Mouse (Mus musculus) frontal cortex, adult 2 months (tissue): ENCODE data around the gene Tmem28. TPM values are rescaled to one million over a fixed set of nuclear protein-coding genes. Genes with fewer than 3 reads are reported as not detected.

ENCODE experiments used
- DNase-seq, 2 experiments: peaks; one replicate each; pipeline ENCODE4 v3.0.0; 2022; ENCODE audit warnings: low spot score in 1 of 2; ENCODE audit errors: extremely low spot score in 1 of 2
- polyA plus RNA-seq: library from polyadenylated mRNA; depleted of rRNA; stranded (reverse); fragments of >200 nt; gene quantifications from 2 replicates; pipeline ENCODE4 v1.2.3, GENCODE M21; 2012; rRNA removed

Gene Tmem28
- polyA plus RNA-seq, result 11.7 and 12.3 TPM in 2 replicates

DNA sequence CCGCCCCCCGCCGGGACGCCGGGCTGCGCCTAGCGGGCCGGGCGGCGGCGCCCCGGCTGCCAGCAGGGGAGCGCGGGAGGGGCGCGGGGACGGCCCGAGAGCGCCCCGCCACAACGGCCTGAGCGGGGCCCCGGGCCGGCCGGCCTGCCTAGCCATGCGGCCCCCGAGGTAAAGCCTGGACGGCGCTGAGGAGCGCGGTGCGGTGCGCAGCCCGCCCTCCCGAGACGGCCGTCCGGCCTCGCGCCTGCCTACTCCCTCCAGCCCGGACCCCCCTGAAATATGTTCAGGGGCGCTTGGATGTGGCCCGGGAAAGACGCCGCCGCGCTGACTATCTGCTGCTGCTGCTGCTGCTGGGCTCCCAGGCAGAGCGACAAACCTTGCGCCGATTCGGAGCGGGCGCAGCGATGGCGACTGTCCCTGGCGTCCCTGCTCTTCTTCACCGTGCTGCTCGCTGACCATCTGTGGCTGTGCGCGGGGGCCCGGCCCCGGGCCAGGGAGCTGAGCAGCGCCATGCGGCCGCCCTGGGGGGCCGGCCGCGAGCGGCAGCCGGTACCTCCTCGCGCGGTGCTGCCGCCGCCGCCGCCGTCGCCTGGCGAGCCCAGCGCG lies at the start of gene Tmem28:
TSS of gene Tmem28 (plus strand) at position 232 of the 606 bp plus-strand sequence.
- DNase-seq, result no peak

DNA sequence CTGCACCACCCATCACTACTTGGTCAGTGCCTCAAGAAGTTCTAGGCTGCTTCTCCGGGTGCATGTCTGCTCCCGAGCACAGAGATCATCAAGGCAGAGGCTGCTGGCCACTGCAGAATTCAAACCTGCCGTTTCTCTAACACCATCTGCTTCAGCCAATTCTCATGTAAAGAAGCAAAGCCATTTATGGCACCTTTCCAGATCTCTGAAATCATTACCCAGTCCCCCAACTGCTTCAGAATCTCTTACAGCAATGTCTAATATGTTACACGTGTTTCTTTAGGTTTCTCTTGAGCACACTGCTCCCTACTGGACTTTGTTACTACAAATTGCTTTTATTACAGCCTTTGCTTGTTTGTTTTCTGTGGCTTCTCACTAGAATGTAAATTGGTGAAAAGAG lies 40.5 kb upstream of the Tmem28 start:
- no peak for DNase-seq

DNA sequence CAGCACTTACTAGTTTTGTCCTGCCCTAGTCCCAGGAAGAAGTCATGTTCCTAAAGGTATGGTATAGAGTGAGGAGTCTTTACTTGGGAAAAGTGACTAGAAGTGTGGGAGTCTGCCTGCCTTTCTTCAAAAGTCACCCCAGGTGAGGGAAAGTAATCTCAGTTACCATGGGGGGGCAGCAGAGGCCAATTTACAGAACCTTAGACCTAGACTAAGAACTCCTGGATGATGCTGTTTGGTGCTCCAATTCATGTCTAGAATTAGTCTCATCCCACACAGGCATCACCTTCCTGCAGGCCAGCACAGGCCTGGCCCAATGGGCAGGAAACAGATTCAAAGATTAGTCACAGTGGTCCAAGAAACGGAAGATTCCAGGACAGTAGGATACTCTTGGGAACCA lies 12.4 kb upstream of the Tmem28 start:
- DNase-seq, result peak in 1 of 2 experiments; percentile 69

DNA sequence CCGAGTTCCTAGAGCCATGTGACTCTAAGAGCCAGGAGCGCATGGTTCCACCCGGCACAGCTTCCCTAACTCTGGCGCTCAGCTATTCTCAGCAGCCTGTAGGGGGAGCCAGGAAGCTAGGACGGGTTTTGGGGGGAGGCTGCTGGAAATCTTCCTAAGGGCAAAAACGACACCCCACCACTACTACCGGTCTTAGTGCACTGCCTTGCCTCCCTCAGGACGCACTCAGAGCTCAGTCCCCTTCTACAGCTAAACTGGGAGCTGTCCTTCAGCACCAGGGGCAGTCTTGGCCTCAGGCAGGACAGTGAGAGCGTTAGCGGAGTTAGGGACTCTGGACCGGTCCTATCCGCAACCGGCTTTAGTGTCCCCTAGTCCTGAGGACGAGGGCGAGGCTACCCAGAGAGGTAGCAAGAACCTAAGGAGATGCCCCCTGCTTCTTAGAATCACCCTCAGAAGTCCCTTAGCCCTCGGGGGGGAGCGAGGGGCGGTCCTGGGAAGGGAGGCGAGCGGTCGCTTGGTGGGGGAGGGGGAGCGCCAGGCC lies 1.4 kb upstream of the Tmem28 start:
- peak in 1 of 2 experiments; percentile 59 for DNase-seq

DNA sequence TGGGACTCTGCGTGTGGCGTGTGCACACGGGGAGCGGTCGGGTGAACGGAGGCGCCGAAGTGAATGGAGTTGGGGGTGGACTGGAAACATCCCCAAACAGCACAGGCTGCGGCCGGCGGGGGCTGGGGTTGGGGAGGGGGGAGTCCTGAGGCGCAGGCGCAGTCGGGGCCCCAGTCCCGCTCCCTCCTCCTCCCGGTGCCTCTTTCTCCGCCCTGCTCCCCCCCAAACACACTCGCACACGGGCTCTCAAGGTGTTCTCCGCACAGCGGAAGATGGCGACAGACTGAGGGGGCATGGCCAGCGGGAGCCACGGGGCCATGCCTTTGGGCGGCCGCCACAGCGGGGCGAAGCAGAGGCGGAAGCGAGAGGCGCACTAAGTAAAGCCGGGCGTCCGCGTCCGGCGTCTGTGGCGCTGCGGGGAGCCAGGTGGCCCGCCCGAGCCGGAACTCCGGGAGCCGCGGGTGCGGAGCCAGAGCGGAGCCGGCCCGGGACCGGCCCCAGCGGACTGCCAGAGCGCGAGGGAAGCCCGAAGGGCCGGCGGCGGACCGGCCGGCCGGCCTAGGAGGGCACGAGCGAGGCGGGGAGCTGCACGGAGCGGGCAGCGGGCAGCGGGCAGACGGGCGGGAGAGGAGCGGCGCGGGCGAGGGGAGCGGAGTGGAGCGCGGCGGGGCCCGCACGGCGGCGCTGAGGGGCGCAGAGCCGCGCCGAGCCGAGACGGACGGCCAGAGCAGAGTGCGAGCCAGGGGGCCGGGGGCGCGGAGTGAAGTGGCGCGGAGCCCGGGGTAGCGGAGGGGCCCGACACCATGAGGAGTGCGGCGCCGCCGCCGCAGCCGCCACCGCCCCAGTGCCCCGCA lies 658 bp upstream of the Tmem28 start:
- DNase-seq, result peak in 1 of 2 experiments; percentile 47

DNA sequence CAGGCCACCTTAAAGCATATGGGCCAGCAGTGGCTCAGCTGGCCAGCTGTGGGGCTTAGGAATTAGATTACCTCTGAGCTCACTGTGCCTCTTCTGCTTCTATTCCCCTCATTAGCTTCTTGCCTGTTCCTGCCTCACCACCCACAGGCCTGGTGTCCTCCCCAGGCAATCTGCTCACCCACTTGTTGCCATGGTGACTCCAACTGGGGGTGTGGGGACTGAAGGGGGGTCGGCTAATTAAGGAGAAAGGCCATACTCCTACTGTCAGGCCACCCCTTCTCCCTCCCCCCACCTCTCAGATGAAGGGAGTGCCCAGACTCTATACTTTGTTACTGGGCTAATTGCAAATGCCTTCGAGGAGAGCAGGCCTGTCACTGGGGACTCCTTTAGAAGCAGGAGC lies 21.3 kb downstream of the Tmem28 start:
- DNase-seq, result no peak

DNA sequence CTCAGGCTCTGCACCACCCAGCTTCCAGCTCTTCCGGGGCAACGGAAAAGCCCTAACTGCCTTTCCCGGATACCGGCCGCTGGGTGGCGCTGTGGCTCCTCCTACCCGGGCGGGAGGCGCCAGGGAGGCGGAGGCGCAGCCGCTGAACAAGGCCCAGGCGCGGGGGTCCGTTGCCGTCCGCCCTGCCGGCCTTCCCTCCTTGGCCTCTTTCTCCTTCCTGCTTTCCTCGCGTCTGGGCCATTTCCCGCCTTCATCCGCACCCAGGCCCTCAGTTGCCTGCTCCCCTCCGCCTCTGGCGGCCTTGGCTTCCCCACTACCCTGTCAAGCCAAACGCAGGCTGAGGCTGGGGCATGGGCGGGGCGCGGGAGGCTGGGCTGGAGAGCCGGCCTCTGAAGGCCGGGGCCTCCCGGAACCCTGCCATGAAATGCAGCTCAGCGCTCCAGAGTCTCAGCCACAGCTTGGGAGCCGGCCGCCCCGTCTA lies 32.5 kb downstream of the Tmem28 start:
- peak in 1 of 2 experiments; percentile 49 for DNase-seq

DNA sequence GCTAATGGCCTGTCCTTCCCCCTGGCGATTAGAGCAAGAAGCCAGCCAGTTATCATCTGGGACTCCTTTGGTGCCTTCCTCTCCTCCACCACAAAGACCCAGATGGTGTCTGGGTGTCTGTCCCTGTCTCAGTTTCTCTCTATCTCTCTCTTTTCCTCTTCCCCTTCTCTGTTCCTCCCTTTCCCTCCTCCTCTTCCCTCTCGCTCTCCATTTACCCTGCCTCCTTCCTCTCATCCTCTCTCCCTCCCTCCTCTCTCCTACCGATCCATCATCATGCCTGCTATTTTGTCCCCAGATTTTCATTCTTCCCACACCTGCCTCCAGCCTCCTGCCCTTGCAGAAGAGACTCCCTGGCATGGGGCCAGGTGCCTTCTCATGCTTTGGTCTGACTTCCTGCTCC lies 33.0 kb downstream of the Tmem28 start:
- no peak for DNase-seq

DNA sequence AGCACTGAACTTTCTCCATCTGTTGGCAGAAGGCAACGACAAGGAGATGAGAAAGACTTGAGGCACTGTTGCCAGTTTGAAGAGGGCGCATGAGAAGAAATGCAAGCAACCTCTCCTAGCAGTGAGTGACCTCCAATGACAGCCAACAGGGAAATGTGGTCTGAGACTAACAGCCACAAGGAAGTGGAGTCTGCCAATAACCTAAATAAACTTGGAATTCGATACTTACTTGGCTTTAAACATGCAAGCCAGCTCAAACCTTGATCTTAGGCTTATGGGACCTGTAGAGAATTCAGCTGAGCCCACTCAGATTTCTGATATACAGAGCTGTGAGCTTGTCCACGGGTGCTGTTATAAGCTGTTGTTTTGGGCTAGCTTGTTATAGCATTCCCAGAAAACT lies 51.4 kb downstream of the Tmem28 start:
- DNase-seq, result no peak

DNA sequence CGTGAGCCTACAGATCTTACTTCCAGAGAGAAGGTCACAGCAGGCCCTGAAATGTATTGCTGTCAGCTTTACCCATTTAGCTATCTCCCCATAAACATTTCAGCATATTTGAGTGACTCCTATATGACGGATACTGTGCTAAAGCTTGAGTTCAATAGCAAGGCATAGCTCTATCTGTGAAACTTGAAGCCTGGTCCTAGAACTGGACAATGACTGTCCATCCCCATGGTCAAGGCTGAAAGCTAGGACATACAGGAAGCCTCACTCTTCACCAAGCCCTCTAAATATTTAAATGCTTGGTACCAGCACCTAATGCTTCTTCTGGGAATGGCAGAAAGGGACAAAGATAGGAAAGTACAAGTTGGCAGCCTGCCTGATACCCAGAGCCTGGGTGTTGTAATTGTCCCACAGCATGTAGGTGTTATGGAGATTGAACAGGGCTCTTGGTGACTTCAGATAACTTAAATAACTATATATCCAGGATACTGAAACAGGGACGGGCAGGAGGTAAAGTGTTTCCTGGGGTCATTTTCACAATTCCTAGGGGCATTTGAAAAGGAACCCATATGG lies 51.9 kb downstream of the Tmem28 start:
- no peak for DNase-seq

DNA sequence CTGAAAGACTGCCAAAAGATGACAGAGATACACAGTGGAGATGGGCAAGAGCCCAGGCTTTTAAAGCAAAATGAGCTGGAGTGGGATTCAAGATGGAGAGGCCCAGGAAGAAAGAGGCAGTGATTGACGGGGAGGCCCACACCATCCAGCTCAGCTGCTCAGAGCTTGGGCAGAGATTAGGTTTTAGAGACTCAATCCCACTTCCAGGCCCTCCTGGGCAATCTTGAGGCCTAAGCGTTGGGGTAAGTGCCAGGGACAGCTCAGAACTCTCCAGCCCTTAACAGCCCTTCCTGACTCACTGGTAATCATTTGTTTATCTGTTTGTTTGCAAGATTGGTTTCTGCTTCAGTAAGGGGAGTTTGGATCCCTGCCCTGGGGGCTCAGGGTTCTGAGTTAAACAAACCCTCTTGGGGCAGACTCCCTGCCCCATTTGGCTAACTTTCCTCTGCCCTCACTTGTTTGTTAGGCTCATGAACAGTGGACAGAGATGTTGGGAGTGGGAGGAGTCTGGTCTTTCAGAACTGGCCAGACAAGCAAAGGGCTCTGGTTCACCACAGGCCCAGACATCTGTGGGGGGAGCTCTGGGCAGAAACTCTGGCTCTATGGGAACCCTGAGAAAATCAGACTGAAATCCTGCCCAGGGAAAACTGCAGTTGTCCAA lies 52.6 kb downstream of the Tmem28 start:
- no peak for DNase-seq

DNA sequence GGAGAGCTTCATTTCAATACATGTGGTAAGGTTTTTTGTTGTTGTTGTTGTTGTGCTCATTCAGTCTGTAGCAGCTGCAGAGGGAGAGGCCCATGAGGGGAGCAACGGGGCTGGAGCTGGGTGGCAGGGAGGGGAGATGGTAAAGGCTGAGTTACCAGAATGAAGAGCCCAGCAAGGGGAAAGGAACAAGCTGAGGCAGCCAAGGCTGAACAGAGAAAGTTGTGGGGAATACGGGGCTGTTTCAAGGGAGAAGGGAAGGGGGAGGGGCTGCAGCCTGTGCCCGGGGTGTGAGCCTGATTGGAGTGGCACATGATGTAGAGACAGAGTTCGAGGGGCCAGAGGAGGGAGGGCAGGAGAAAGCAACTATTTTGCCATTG lies 53.1 kb downstream of the Tmem28 start:
- no peak for DNase-seq

DNA sequence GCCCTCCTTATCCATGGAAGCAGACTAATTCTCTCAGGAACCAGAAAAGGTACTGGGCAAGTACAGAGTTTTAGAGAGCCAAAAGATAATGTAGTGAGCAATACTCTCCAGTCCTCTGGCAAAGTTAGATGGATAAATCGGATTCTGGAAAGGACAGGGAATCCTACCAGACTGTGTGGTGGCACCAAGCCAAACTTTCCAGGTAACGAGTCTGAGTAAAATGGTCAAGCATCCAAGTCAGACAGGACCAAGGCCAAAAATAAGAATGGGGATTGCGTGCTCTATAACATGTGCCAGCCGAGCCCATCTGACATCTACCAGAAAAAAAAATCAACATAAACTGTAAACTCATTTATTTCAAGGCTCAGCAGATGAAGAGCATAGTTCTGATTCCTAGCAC lies 56.0 kb downstream of the Tmem28 start:
- no peak for DNase-seq

DNA sequence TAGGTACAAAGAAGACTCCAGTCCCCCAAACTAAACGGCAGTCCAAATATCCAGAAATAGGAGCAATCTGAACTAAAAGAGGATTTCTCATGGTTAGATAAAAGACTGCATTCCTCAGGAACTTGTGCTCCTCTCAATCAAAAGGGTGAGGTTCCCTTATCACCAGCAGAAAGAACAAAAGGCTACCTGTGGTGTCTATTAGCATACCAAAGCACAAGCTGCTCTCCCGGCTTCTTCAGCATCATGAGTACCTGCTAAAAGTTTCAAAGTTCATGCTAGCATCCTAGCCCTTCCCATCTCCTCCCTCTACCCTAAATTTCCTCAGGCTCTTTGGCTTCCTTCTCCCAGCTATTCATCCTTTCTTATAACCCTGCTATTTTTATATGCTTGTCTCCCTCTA lies 62.6 kb downstream of the Tmem28 start:
- no peak for DNase-seq

Other genes with a start within 250 kb of the Tmem28 start
- 3.2 and 3.6 TPM in 2 replicates for gene Eda, start 154.6 kb downstream of the Tmem28 start, polyA plus RNA-seq